Mouse (Mus musculus): ENCODE data around the gene Got1. TPM values are rescaled to one million over a fixed set of nuclear protein-coding genes. Genes with fewer than 3 reads are reported as not detected.

The Got1 gene
- polyA plus RNA-seq, 1 experiment from 2014 or later, result 81.7 TPM

DNA sequence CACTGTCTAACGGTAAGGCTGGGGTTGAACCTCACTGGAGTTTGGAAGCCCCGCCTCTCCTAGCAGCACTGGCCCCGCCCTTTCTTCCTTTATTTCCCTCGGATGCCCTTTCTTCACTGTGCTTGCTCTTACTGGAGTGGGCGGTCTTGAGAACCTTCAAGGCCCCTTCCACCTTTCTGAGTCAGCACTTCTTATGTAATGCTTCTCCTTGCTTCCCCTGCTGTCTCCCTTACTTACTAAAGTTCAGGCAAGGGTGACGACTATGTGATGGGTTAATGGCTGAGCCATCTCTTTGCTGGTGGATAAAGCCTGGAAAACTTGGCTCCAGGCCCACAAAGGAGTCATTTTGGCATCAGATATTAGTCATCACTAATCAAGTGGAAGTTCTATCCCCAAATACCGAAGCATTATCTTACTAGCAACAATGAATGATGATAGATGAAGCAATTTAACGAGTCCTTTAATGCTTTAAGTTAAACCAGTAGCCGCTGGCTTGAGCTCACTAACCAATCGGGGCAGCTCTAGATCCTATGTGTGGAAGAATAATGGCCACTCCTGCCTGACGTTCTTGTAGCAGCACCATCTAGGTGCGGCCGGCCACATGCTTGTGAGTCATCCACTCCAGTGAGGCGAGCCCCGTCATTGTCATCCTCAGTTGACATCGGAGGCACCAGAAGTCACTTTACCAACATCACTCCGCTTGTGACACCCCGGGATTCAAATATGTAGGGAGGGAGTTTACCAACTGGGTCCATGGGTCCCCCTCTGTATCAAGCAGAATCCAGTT is 26.5 kb upstream of the Got1 start:
- 85% methylated on average over 18 of the region's 18 CpGs for WGBS
- ATAC-seq (ENCODE audit: low FRiP score), result no peak

GRCm38 (mm10) chr19:43548060-43548459 is 23.7 kb upstream of the Got1 start:
- no peak for ATAC-seq (ENCODE audit: low FRiP score)
- WGBS, result 89% methylated on average over 5 of the region's 5 CpGs
- H3K4me1 ChIP-seq (replicated peaks; ENCODE audit: control insufficient read depth, insufficient read depth, low read length), result peaks cover 12% of the 10 kb centered on the region
- no peak overlapping the region for H3K4me2 ChIP-seq (replicated peaks)
- no peak for DNase-seq (ENCODE audit: low spot score)
- no peaks in the 10 kb centered on the region for H3K9me3 ChIP-seq (ENCODE audit: control insufficient read depth, low read length)
- H3K9ac ChIP-seq, result no peak overlapping the region
- H3K36me3 ChIP-seq (replicated peaks; ENCODE audit: control insufficient read depth, insufficient read depth), result no peaks in the 10 kb centered on the region
- no peak overlapping the region for H3K27ac ChIP-seq
- no peaks in the 10 kb centered on the region for H3K27me3 ChIP-seq (ENCODE audit: control insufficient read depth, insufficient read depth, low read length)
- H3K4me3 ChIP-seq (replicated peaks; ENCODE audit: low read length), result no peak overlapping the region

More for the DNA sequence above, 26.5 kb upstream of the Got1 start:
- Histone ChIP-seq H3K27me3 (ENCODE audit: control insufficient read depth, insufficient read depth, low read length) (no peaks in the 10 kb centered on the region), H3K36me3 (replicated peaks; ENCODE audit: control insufficient read depth, insufficient read depth) (no peaks in the 10 kb centered on the region), H3K4me1 (replicated peaks; ENCODE audit: control insufficient read depth, insufficient read depth, low read length) (peaks cover 11% of the 10 kb centered on the region), H3K27ac (no peak overlapping the region), H3K9ac (no peak overlapping the region), H3K4me3 (replicated peaks; ENCODE audit: low read length) (no peak overlapping the region), H3K4me2 (replicated peaks) (no peak overlapping the region), H3K9me3 (ENCODE audit: control insufficient read depth, low read length) (no peaks in the 10 kb centered on the region)
- no peak for DNase-seq (ENCODE audit: low spot score)

DNA sequence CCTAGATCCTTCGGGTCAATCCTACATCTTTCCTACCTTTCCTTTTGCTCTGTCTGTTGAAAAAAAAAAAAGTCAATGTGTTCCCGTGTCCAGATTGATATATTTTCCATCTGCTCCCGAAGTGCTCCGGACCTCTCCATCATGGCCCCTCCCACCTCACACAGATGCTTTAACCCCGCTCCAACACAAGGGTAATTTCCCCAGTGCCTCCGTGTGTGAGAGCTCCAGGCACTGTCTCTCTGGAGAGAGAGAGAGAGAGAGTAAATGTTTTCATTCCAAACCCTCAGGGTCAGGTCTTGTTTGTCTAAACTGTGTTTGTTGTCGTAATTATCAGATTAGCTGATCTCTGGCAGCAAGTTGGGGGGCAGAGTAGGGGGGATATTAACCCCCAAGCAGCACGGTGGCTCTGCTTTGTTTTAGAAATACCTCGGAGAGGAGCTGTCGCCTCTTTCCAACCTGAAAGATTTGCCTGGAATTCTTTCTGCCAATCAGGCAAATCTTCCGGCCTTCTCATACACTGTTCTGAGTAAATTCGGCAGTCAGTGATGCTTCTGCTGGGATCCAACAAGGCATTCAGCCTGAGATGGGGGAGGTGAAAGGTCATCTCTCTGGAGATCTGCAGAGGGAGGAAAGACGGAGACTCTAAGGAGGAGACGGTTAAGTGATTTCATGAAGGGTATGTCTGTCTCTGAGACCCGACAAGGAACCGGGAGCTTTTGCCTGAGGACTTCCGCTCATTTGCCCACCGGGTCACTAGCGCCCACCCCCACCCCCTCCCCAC is 22.1 kb upstream of the Got1 start:
- ATAC-seq (ENCODE audit: low FRiP score), result no peak; the same call in 1 of the 2 replicates
- Histone ChIP-seq H3K36me3 (replicated peaks; ENCODE audit: control insufficient read depth, insufficient read depth) (no peaks in the 10 kb centered on the region), H3K4me1 (replicated peaks; ENCODE audit: control insufficient read depth, insufficient read depth, low read length) (peaks cover 12% of the 10 kb centered on the region), H3K27me3 (ENCODE audit: control insufficient read depth, insufficient read depth, low read length) (no peaks in the 10 kb centered on the region), H3K9me3 (ENCODE audit: control insufficient read depth, low read length) (no peaks in the 10 kb centered on the region), H3K27ac (no peak overlapping the region), H3K9ac (no peak overlapping the region), H3K4me3 (replicated peaks; ENCODE audit: low read length) (0 out of 2 replicates have a peak overlapping the region, but pooled peaks have one; percentile 3), H3K4me2 (replicated peaks) (peak overlapping the region; percentile 39)
- 6% methylated on average over 19 of the region's 19 CpGs for WGBS
- no peak for DNase-seq (ENCODE audit: low spot score)

- no peak overlapping the region for H3K9ac ChIP-seq
- H3K9me3 ChIP-seq (ENCODE audit: control insufficient read depth, low read length), result no peaks in the 10 kb centered on the region
- WGBS, result 90% methylated on average over 3 of the region's 3 CpGs
- no peaks in the 10 kb centered on the region for H3K27me3 ChIP-seq (ENCODE audit: control insufficient read depth, insufficient read depth, low read length)
- no peaks in the 10 kb centered on the region for H3K36me3 ChIP-seq (replicated peaks; ENCODE audit: control insufficient read depth, insufficient read depth)
- DNase-seq (ENCODE audit: low spot score) (no peak), ATAC-seq (ENCODE audit: low FRiP score) (no peak)
- no peak overlapping the region for H3K4me2 ChIP-seq (replicated peaks)
- no peak overlapping the region for H3K27ac ChIP-seq
- H3K4me1 ChIP-seq (replicated peaks; ENCODE audit: control insufficient read depth, insufficient read depth, low read length), result no peaks in the 10 kb centered on the region
- H3K4me3 ChIP-seq (replicated peaks; ENCODE audit: low read length), result no peak overlapping the region
These were observed 11.0 kb upstream of the Got1 start for GRCm38 (mm10) chr19:43535372-43535771.

GRCm38 (mm10) chr19:43530921-43531320 is 6.5 kb upstream of the Got1 start:
- no peak for DNase-seq (ENCODE audit: low spot score)
- Histone ChIP-seq H3K4me2 (replicated peaks) (no peak overlapping the region), H3K27ac (no peak overlapping the region), H3K36me3 (replicated peaks; ENCODE audit: control insufficient read depth, insufficient read depth) (no peaks in the 10 kb centered on the region), H3K4me1 (replicated peaks; ENCODE audit: control insufficient read depth, insufficient read depth, low read length) (no peaks in the 10 kb centered on the region), H3K27me3 (ENCODE audit: control insufficient read depth, insufficient read depth, low read length) (no peaks in the 10 kb centered on the region), H3K9me3 (ENCODE audit: control insufficient read depth, low read length) (no peaks in the 10 kb centered on the region), H3K4me3 (replicated peaks; ENCODE audit: low read length) (no peak overlapping the region), H3K9ac (no peak overlapping the region)
- no peak for ATAC-seq (ENCODE audit: low FRiP score)
- WGBS, result 33% methylated on average over 12 of the region's 12 CpGs

DNA sequence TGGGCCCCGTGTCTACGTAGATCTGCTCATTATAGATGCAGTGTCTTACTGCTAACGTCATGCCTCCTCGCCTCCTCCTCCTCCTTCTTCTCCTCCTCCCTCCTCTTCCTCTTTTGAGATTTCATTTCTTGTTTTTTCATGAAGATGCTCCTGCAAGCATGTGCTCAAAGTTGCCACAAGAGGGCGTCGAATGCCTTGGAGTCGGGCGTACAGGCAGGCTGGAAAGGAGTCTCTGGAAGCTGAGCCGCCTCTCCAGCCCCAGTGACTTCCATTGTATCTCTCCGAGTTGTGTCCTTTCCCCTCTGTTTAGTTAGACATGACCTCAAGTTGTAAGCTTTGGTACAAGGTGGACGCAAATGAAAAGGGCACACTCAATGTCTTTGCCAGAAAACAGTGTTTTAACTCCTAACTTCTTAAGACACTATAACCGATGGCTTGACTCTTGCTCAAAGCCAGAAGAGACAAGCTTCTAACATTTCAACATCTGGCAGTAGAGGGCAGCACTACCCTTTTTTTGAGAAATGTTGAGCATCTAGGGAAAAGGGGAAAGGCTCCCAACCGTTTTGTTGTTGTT is 5.9 kb upstream of the Got1 start:
- H3K4me3 ChIP-seq (replicated peaks; ENCODE audit: low read length), result no peak overlapping the region
- H3K9ac ChIP-seq, result no peak overlapping the region
- H3K4me2 ChIP-seq (replicated peaks), result peak overlapping the region; percentile 47
- ATAC-seq (ENCODE audit: low FRiP score) (peak; percentile 77; the same call in 1 of the 2 replicates), DNase-seq (ENCODE audit: low spot score) (peak; percentile 89)
- H3K9me3 ChIP-seq (ENCODE audit: control insufficient read depth, low read length), result no peaks in the 10 kb centered on the region
- under 1% methylated on average over 13 of the region's 13 CpGs for WGBS
- H3K27me3 ChIP-seq (ENCODE audit: control insufficient read depth, insufficient read depth, low read length), result no peaks in the 10 kb centered on the region
- no peaks in the 10 kb centered on the region for H3K36me3 ChIP-seq (replicated peaks; ENCODE audit: control insufficient read depth, insufficient read depth)
- peaks cover 4% of the 10 kb centered on the region; the same call in 1 of the 2 replicates for H3K4me1 ChIP-seq (replicated peaks; ENCODE audit: control insufficient read depth, insufficient read depth, low read length)
- no peak overlapping the region for H3K27ac ChIP-seq

GRCm38 (mm10) chr19:43528056-43528587 is 3.7 kb upstream of the Got1 start:
- Histone ChIP-seq H3K27me3 (ENCODE audit: control insufficient read depth, insufficient read depth, low read length) (no peaks in the 10 kb centered on the region), H3K27ac (no peak overlapping the region), H3K36me3 (replicated peaks; ENCODE audit: control insufficient read depth, insufficient read depth) (no peaks in the 10 kb centered on the region), H3K4me1 (replicated peaks; ENCODE audit: control insufficient read depth, insufficient read depth, low read length) (peaks cover 16% of the 10 kb centered on the region; the same call in 1 of the 2 replicates), H3K9ac (no peak overlapping the region), H3K9me3 (ENCODE audit: control insufficient read depth, low read length) (no peaks in the 10 kb centered on the region), H3K4me3 (replicated peaks; ENCODE audit: low read length) (no peak overlapping the region), H3K4me2 (replicated peaks) (no peak overlapping the region)
- ATAC-seq (ENCODE audit: low FRiP score) (no peak), DNase-seq (ENCODE audit: low spot score) (no peak)
- WGBS, result 80% methylated on average over 8 of the region's 8 CpGs

DNA sequence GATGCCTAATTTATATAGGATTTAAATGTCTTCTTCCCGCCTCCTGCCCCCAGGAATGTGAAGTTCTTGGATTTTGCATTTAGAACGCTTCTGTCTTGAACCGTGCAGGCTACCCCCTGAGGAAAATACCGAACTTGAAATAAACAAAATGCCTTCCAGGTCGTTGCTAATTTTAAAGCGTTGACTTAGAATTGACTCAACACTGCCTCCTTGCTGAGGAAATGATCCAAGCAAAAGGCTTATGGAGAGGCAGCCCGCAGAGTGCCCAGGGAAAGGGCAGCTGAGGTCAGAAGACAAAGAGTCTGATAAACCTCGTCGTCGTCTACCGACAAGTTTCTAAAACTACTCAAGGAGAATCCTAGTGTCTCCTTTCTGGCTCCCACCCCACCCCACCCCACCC is 2.7 kb upstream of the Got1 start:
- H3K4me2 ChIP-seq (replicated peaks), result no peak overlapping the region
- H3K27ac ChIP-seq, result no peak overlapping the region
- H3K27me3 ChIP-seq (ENCODE audit: control insufficient read depth, insufficient read depth, low read length), result no peaks in the 10 kb centered on the region
- H3K9ac ChIP-seq, result no peak overlapping the region
- H3K36me3 ChIP-seq (replicated peaks; ENCODE audit: control insufficient read depth, insufficient read depth), result no peaks in the 10 kb centered on the region
- no peaks in the 10 kb centered on the region for H3K9me3 ChIP-seq (ENCODE audit: control insufficient read depth, low read length)
- H3K4me3 ChIP-seq (replicated peaks; ENCODE audit: low read length), result no peak overlapping the region
- WGBS, result 14% methylated on average over 11 of the region's 11 CpGs
- DNase-seq (ENCODE audit: low spot score), result no peak
- peaks cover 21% of the 10 kb centered on the region for H3K4me1 ChIP-seq (replicated peaks; ENCODE audit: control insufficient read depth, insufficient read depth, low read length)
- no peak for ATAC-seq (ENCODE audit: low FRiP score)

DNA sequence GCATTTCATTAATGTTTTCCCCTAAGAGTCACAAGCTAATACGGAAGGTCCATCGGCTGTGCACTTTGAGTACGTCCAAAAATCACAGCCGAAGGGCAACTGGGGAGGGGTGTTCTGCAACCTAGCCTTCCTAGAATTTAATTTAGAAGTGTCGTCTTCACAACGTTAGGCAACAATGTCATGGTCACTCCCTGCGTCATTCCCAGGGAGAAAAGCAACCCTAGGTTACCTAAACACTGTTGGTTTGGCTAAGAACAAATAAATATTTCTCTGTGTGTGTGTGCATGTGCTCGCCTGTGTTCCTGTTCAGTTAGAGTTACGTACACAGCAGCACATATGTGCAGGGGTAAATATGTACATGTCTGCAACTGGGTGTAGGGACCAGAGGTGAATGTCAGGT is 1.6 kb upstream of the Got1 start:
- DNase-seq (ENCODE audit: low spot score), result no peak
- no peak for ATAC-seq (ENCODE audit: low FRiP score)
- Histone ChIP-seq H3K4me1 (replicated peaks; ENCODE audit: control insufficient read depth, insufficient read depth, low read length) (peaks cover 31% of the 10 kb centered on the region), H3K9ac (no peak overlapping the region), H3K9me3 (ENCODE audit: control insufficient read depth, low read length) (no peaks in the 10 kb centered on the region), H3K36me3 (replicated peaks; ENCODE audit: control insufficient read depth, insufficient read depth) (no peaks in the 10 kb centered on the region), H3K4me3 (replicated peaks; ENCODE audit: low read length) (no peak overlapping the region), H3K27me3 (ENCODE audit: control insufficient read depth, insufficient read depth, low read length) (no peaks in the 10 kb centered on the region), H3K4me2 (replicated peaks) (no peak overlapping the region), H3K27ac (no peak overlapping the region)
- 93% methylated on average over 9 of the region's 9 CpGs for WGBS

All from hindbrain, embryonic 14.5 days (tissue).